Mouse (Mus musculus) kidney, adult 2 months (tissue): Measurements from ENCODE around the gene Saysd1.

Experiments used
- CTCF ChIP-seq: fragments of 200-500 bp; conservative IDR thresholded peaks from 2 replicates; pipeline ENCODE4 v1.5.1; 2011; ENCODE audit warnings: low read depth, mild to moderate bottlenecking, control low read depth, low read length, moderate library complexity, mixed read lengths; ENCODE audit not compliant: insufficient read depth, insufficient read length
- POLR2A ChIP-seq: fragments of 200-500 bp; IDR thresholded peaks from one replicate; pipeline ENCODE4 v1.6.1; 2011; ENCODE audit warnings: low read depth, low read length, control low read depth

DNA sequence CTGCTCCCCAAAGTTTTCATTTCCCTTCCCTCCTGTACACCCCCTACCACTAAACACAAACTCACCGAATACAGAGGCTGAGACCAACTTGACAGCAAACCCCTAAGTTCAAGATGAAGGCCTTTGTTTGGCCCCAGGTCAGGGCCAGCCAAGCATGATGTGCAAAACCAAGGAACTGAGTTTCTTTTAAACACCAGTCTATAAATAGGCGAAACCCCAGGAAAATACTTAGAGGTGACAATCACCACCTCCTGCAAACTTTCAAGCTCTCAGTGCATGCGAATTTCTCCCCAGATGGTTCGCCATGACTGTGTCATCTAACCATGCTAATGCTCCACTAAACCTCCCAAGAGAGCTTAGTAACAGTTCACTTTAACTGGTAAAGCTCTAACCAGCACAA is 37.4 kb upstream of the Saysd1 start:
- TF ChIP-seq POLR2A (no peak), CTCF (no peak)
